Mouse (Mus musculus): ENCODE measurements around the gene Esam. TPM values are rescaled to one million over a fixed set of nuclear protein-coding genes. Genes with fewer than 3 reads are reported as not detected.

Esam gene
- total RNA-seq (2014; fragmentation: Nextera tagmentation) (not detected in 2 replicates), total RNA-seq (2017) (0.23 TPM in 1 of 2 replicates, not detected in the other), polyA plus RNA-seq (2012) (0.09 TPM in 1 of 2 replicates, not detected in the other)

- Histone ChIP-seq H3K9me3 (replicated peaks) (no peaks in the 10 kb centered on the region), H3K36me3 (replicated peaks) (peaks cover 42% of the 10 kb centered on the region), H3K4me1 (ENCODE audit: insufficient read depth, low read depth, low read length) (peaks cover 15% of the 10 kb centered on the region), H3K4me3 (ENCODE audit: low read depth, low read length) (no peak within 1 kb of the TSS), H3K27me3 (ENCODE audit: insufficient read depth, low read length) (peaks cover 32% of the 10 kb centered on the region)
- ATAC-seq (ENCODE audit: extremely low read depth, insufficient number of reproducible peaks, low FRiP score, poor library complexity, severe bottlenecking) (no peak), DNase-seq (ENCODE audit: low spot score) (no peak)
- TF ChIP-seq CTCF (IDR thresholded peaks at IDR 0.05; ENCODE audit: low read depth, low read length): no peak
- no peak for TF ChIP-seq GATA2 (IDR thresholded peaks at IDR 0.05; ENCODE audit: borderline replicate concordance, low read depth, low read length)
- no peak for TF ChIP-seq GATA1 (IDR thresholded peaks at IDR 0.05; ENCODE audit: borderline replicate concordance, low read length)
- TF ChIP-seq TAL1 (conservative IDR thresholded peaks at IDR 0.05; ENCODE audit: low read depth, low read length): no peak
- no peak for TF ChIP-seq POLR2AphosphoS5 (IDR thresholded peaks at IDR 0.05; ENCODE audit: insufficient replicate concordance, low read depth, low read length)
These were observed at the start of gene Esam for GRCm38 (mm10) chr9:37527396-37528224. TSS of gene Esam (plus strand) at chr9:37528078.

- Histone ChIP-seq H3K27me3 (ENCODE audit: insufficient read depth, low read length) (peaks cover 8% of the 10 kb centered on the region), H3K4me1 (ENCODE audit: insufficient read depth, low read depth, low read length) (peaks cover 16% of the 10 kb centered on the region), H3K4me3 (ENCODE audit: low read depth, low read length) (no peak overlapping the region), H3K9me3 (replicated peaks) (no peaks in the 10 kb centered on the region), H3K36me3 (replicated peaks) (no peaks in the 10 kb centered on the region)
- ATAC-seq (ENCODE audit: extremely low read depth, insufficient number of reproducible peaks, low FRiP score, poor library complexity, severe bottlenecking) (no peak), DNase-seq (ENCODE audit: low spot score) (no peak)
- TF ChIP-seq GATA1 (IDR thresholded peaks at IDR 0.05; ENCODE audit: borderline replicate concordance, low read length): no peak
- no peak for TF ChIP-seq CTCF (IDR thresholded peaks at IDR 0.05; ENCODE audit: low read depth, low read length)
- TF ChIP-seq POLR2AphosphoS5 (IDR thresholded peaks at IDR 0.05; ENCODE audit: insufficient replicate concordance, low read depth, low read length): no peak
- TF ChIP-seq TAL1 (conservative IDR thresholded peaks at IDR 0.05; ENCODE audit: low read depth, low read length): no peak
- TF ChIP-seq GATA2 (IDR thresholded peaks at IDR 0.05; ENCODE audit: borderline replicate concordance, low read depth, low read length): no peak
These were observed 42.7 kb upstream of the Esam start for GRCm38 (mm10) chr9:37485146-37485545.

GRCm38 (mm10) chr9:37488041-37488440, 39.8 kb upstream of the Esam start:
- ATAC-seq (ENCODE audit: extremely low read depth, insufficient number of reproducible peaks, low FRiP score, poor library complexity, severe bottlenecking) (no peak), DNase-seq (ENCODE audit: low spot score) (no peak)
- Histone ChIP-seq H3K4me1 (ENCODE audit: insufficient read depth, low read depth, low read length) (peaks cover 28% of the 10 kb centered on the region), H3K9me3 (replicated peaks) (no peaks in the 10 kb centered on the region), H3K36me3 (replicated peaks) (peaks cover 9% of the 10 kb centered on the region), H3K27me3 (ENCODE audit: insufficient read depth, low read length) (no peaks in the 10 kb centered on the region; the same call in 1 of the 2 replicates), H3K4me3 (ENCODE audit: low read depth, low read length) (peak overlapping the region; percentile 94)
- no peak for TF ChIP-seq CTCF (IDR thresholded peaks at IDR 0.05; ENCODE audit: low read depth, low read length)
- no peak for TF ChIP-seq POLR2AphosphoS5 (IDR thresholded peaks at IDR 0.05; ENCODE audit: insufficient replicate concordance, low read depth, low read length)
- TF ChIP-seq TAL1 (conservative IDR thresholded peaks at IDR 0.05; ENCODE audit: low read depth, low read length): no peak
- no peak for TF ChIP-seq GATA1 (IDR thresholded peaks at IDR 0.05; ENCODE audit: borderline replicate concordance, low read length)
- no peak for TF ChIP-seq GATA2 (IDR thresholded peaks at IDR 0.05; ENCODE audit: borderline replicate concordance, low read depth, low read length)

GRCm38 (mm10) chr9:37488611-37489396, 39.1 kb upstream of the Esam start, which contains the start of gene Msantd2:
TSS of gene Msantd2 (plus strand) at chr9:37489319.
- DNase-seq (ENCODE audit: low spot score) (peak; percentile 96), ATAC-seq (ENCODE audit: extremely low read depth, insufficient number of reproducible peaks, low FRiP score, poor library complexity, severe bottlenecking) (peak; percentile 75)
- Histone ChIP-seq H3K9me3 (replicated peaks) (no peaks in the 10 kb centered on the region), H3K27me3 (ENCODE audit: insufficient read depth, low read length) (no peaks in the 10 kb centered on the region), H3K4me3 (ENCODE audit: low read depth, low read length) (peak within 1 kb of the TSS; percentile 94), H3K36me3 (replicated peaks) (peaks cover 15% of the 10 kb centered on the region), H3K4me1 (ENCODE audit: insufficient read depth, low read depth, low read length) (peaks cover 28% of the 10 kb centered on the region)
- TF ChIP-seq GATA1 (IDR thresholded peaks at IDR 0.05; ENCODE audit: borderline replicate concordance, low read length): no peak
- TF ChIP-seq CTCF (IDR thresholded peaks at IDR 0.05; ENCODE audit: low read depth, low read length): no peak
- no peak for TF ChIP-seq GATA2 (IDR thresholded peaks at IDR 0.05; ENCODE audit: borderline replicate concordance, low read depth, low read length)
- TF ChIP-seq POLR2AphosphoS5 (IDR thresholded peaks at IDR 0.05; ENCODE audit: insufficient replicate concordance, low read depth, low read length): no peak
- no peak for TF ChIP-seq TAL1 (conservative IDR thresholded peaks at IDR 0.05; ENCODE audit: low read depth, low read length)

GRCm38 (mm10) chr9:37489446-37490120, 38.3 kb upstream of the Esam start:
- H3K27me3 ChIP-seq (ENCODE audit: insufficient read depth, low read length): no peaks in the 10 kb centered on the region
- peak overlapping the region; percentile 94 for H3K4me3 ChIP-seq (ENCODE audit: low read depth, low read length)
- peak; percentile 68 for DNase-seq (ENCODE audit: low spot score)
- peaks cover 21% of the 10 kb centered on the region for H3K36me3 ChIP-seq (replicated peaks)
- no peak for TF ChIP-seq CTCF (IDR thresholded peaks at IDR 0.05; ENCODE audit: low read depth, low read length)
- TF ChIP-seq TAL1 (conservative IDR thresholded peaks at IDR 0.05; ENCODE audit: low read depth, low read length): no peak
- no peak for TF ChIP-seq GATA2 (IDR thresholded peaks at IDR 0.05; ENCODE audit: borderline replicate concordance, low read depth, low read length)
- TF ChIP-seq POLR2AphosphoS5 (IDR thresholded peaks at IDR 0.05; ENCODE audit: insufficient replicate concordance, low read depth, low read length): no peak
- H3K4me1 ChIP-seq (ENCODE audit: insufficient read depth, low read depth, low read length): peaks cover 28% of the 10 kb centered on the region
- peak; percentile 42 for ATAC-seq (ENCODE audit: extremely low read depth, insufficient number of reproducible peaks, low FRiP score, poor library complexity, severe bottlenecking)
- H3K9me3 ChIP-seq (replicated peaks): no peaks in the 10 kb centered on the region
